Mouse (Mus musculus) lung, postnatal 4 days (tissue): ENCODE results near the gene Sec1.

ENCODE experiments used
- DNase-seq, 2 experiments: peaks; one replicate each; pipeline ENCODE4 v3.0.0; 2021

Sec1 gene

GRCm38 (mm10) chr7:45716952-45717917 is 23.0 kb upstream of the Sec1 start:
- DNase-seq, result no peak

- peak in 1 of 2 experiments; percentile 16 for DNase-seq
These were observed 22.3 kb upstream of the Sec1 start for GRCm38 (mm10) chr7:45716460-45716857.

GRCm38 (mm10) chr7:45715741-45716459 is 21.7 kb upstream of the Sec1 start:
- peak; percentile 61 to 66 for DNase-seq

GRCm38 (mm10) chr7:45715090-45715708 is 21.0 kb upstream of the Sec1 start, which contains the start of gene Rpl18:
Gene Rpl18, plus strand, starts transcription at chr7:45715457.
- DNase-seq, result peak; percentile 98 to 99

GRCm38 (mm10) chr7:45714630-45715089 is 20.5 kb upstream of the Sec1 start:
- DNase-seq, result peak in 1 of 2 experiments; percentile 54

- DNase-seq, result no peak
These were observed 19.8 kb upstream of the Sec1 start for GRCm38 (mm10) chr7:45713881-45714520.

- DNase-seq, result peak in 1 of 2 experiments; percentile 32
These were observed 19.2 kb upstream of the Sec1 start for GRCm38 (mm10) chr7:45713396-45713795.

GRCm38 (mm10) chr7:45712022-45712757 is 18.0 kb upstream of the Sec1 start:
- DNase-seq, result peak; percentile 73 to 86

- DNase-seq, result peak in 1 of 2 experiments; percentile 23
These were observed 17.3 kb upstream of the Sec1 start for GRCm38 (mm10) chr7:45711316-45712021.

GRCm38 (mm10) chr7:45710477-45711191 is 16.4 kb upstream of the Sec1 start:
- DNase-seq, result peak in 1 of 2 experiments; percentile 31

- DNase-seq, result peak in 1 of 2 experiments; percentile 4
These were observed 15.6 kb upstream of the Sec1 start for GRCm38 (mm10) chr7:45709677-45710355.

- no peak for DNase-seq
These were observed 14.8 kb upstream of the Sec1 start for GRCm38 (mm10) chr7:45709036-45709435.

- no peak for DNase-seq
These were observed 14.1 kb upstream of the Sec1 start for GRCm38 (mm10) chr7:45708221-45708761.

- peak; percentile 96 for DNase-seq
These were observed 13.3 kb upstream of the Sec1 start for GRCm38 (mm10) chr7:45707375-45707967.

GRCm38 (mm10) chr7:45706721-45707241 is 12.6 kb upstream of the Sec1 start:
- DNase-seq, result peak; percentile 89 to 93

GRCm38 (mm10) chr7:45705873-45706281 is 11.7 kb upstream of the Sec1 start:
- peak; percentile 73 to 81 for DNase-seq

- peak in 1 of 2 experiments; percentile 55 for DNase-seq
These were observed 11.3 kb upstream of the Sec1 start for GRCm38 (mm10) chr7:45705443-45705864.

GRCm38 (mm10) chr7:45704730-45705442 is 10.7 kb upstream of the Sec1 start, which contains the start of gene Dbp:
Gene Dbp, plus strand, starts transcription at chr7:45705088.
- DNase-seq, result peak; percentile 99 to 100
